Mouse (Mus musculus) liver, postnatal 0 days (tissue): Measurements from ENCODE around the gene Lyrm4. TPM values are rescaled to one million over a fixed set of nuclear protein-coding genes. Genes with fewer than 3 reads are reported as not detected.

ENCODE experiments used
- ATAC-seq: fragments of 200-750 bp; cut with Nextera tagmentation; 2 replicates; pipeline ENCODE4 v1.8.0; 2017; ENCODE audit warnings: mild to moderate bottlenecking, moderate library complexity
- DNase-seq: peaks from one replicate; pipeline ENCODE4 v3.0.0-alpha.2; 2016
- H3K27ac ChIP-seq: fragments of 300-500 bp; sonication (generic); 2 replicates; pipeline ENCODE4 v1.5.1; 2014; ENCODE audit warnings: antibody characterized with exemption, moderate library complexity, mild to moderate bottlenecking, low read depth
- H3K27me3 ChIP-seq: fragments of 300-500 bp; sonication (generic); 2 replicates; pipeline ENCODE4 v1.6.1; 2014; ENCODE audit warnings: low read length, control low read depth, mixed read lengths; ENCODE audit not compliant: insufficient read depth
- H3K36me3 ChIP-seq: fragments of 300-500 bp; sonication (generic); replicated peaks from 2 replicates; pipeline ENCODE4 v1.6.1; 2014; ENCODE audit warnings: mild to moderate bottlenecking, control low read depth, low read length, moderate library complexity, mixed read lengths; ENCODE audit not compliant: insufficient read depth
- H3K4me1 ChIP-seq: fragments of 300-500 bp; sonication (generic); 2 replicates; pipeline ENCODE4 v1.6.1; 2014; ENCODE audit warnings: antibody characterized with exemption, mild to moderate bottlenecking, control low read depth; ENCODE audit not compliant: insufficient read depth
- H3K4me2 ChIP-seq: fragments of 300-500 bp; sonication (generic); 2 replicates; pipeline ENCODE4 v1.6.1; 2014; ENCODE audit warnings: low read depth, mild to moderate bottlenecking, low read length, moderate library complexity, mixed read lengths
- H3K4me3 ChIP-seq: fragments of 300-500 bp; sonication (generic); 2 replicates; pipeline ENCODE4 v1.5.1; 2014; ENCODE audit warnings: low read depth, low read length
- H3K9ac ChIP-seq: fragments of 300-500 bp; sonication (generic); replicated peaks from 2 replicates; pipeline ENCODE4 v1.6.1; 2014; ENCODE audit warnings: mild to moderate bottlenecking, moderate library complexity
- H3K9me3 ChIP-seq: fragments of 300-500 bp; sonication (generic); 2 replicates; pipeline ENCODE4 v1.6.1; 2016; ENCODE audit warnings: mild to moderate bottlenecking, control low read depth, low read length, mixed read lengths
- CTCF ChIP-seq: sonication (generic); IDR thresholded peaks from 2 replicates; pipeline ENCODE4 v1.5.1; 2016; ENCODE audit warnings: antibody characterized with exemption, low read depth
- EP300 ChIP-seq: IDR thresholded peaks from 2 replicates; pipeline ENCODE4 v1.6.1; 2016; ENCODE audit warnings: antibody characterized with exemption, low read depth, mild to moderate bottlenecking
- WGBS: fragments of 180-500 bp; shearing (Covaris S2); extraction: QIAGEN DNeasy Blood & Tissue Kit; methylation state at CpG from one replicate; pipeline ENCODE4 v1.1.7; 2014; ENCODE audit not compliant: insufficient replicate concordance; 5-methylcytosine and 5-hydroxymethylcytosine counted together
- polyA plus RNA-seq: library from polyadenylated mRNA; unstranded; fragments of >200 nt; fragmentation: Nextera tagmentation; extraction: Ambion mirVana; gene quantifications from 2 replicates; pipeline ENCODE4 v1.2.1, GENCODE M21; 2015

Lyrm4 gene
- polyA plus RNA-seq, 1 experiment from 2014 or later = 19.3 TPM

DNA sequence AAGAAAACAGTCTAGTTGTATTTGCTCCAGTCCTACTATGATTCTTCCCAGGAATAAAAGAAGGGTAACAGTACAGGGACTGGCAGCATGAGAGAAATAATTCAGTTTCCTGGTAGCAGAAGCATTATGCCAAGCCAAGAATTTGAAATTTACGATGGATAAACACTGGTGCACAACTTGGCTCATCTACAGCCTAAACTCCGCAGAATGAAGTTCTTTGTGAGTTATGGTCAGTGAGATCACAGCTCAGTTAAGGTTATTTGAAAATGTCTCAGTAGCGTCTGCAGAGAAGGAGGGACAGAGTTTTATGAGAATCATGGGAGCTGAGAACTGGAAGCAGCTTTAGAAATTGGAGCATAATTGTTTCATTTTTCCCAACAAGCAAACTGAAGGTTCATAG is 31.4 kb downstream of the Lyrm4 start:
- ATAC-seq (no peak), DNase-seq (no peak)
- H3K27ac ChIP-seq = no peak overlapping the region

GRCm38 (mm10) chr13:36084701-36085100 is 32.6 kb downstream of the Lyrm4 start:
- peaks cover 8% of the 10 kb centered on the region; the same call in 1 of the 2 replicates for H3K36me3 ChIP-seq
- no peaks in the 10 kb centered on the region for H3K9me3 ChIP-seq
- WGBS = 90% methylated on average over 3 of the region's 3 CpGs
- no peak overlapping the region for H3K4me3 ChIP-seq
- no peaks in the 10 kb centered on the region for H3K27me3 ChIP-seq
- H3K4me1 ChIP-seq = peaks cover 5% of the 10 kb centered on the region
- no peak overlapping the region for H3K9ac ChIP-seq
- TF ChIP-seq CTCF (no peak), EP300 (no peak)
- no peak for ATAC-seq
- H3K27ac ChIP-seq = no peak overlapping the region
- no peak overlapping the region for H3K4me2 ChIP-seq
- no peak for DNase-seq

More for the DNA sequence above, 31.4 kb downstream of the Lyrm4 start:
- Histone ChIP-seq H3K27me3 (no peaks in the 10 kb centered on the region), H3K36me3 (peaks cover 8% of the 10 kb centered on the region; the same call in 1 of the 2 replicates), H3K9me3 (no peaks in the 10 kb centered on the region), H3K4me1 (peaks cover 9% of the 10 kb centered on the region), H3K9ac (no peak overlapping the region), H3K4me2 (no peak overlapping the region), H3K4me3 (no peak overlapping the region)
- 85% methylated on average over 3 of the region's 3 CpGs for WGBS
- no peak for TF ChIP-seq EP300
- no peak for TF ChIP-seq CTCF

DNA sequence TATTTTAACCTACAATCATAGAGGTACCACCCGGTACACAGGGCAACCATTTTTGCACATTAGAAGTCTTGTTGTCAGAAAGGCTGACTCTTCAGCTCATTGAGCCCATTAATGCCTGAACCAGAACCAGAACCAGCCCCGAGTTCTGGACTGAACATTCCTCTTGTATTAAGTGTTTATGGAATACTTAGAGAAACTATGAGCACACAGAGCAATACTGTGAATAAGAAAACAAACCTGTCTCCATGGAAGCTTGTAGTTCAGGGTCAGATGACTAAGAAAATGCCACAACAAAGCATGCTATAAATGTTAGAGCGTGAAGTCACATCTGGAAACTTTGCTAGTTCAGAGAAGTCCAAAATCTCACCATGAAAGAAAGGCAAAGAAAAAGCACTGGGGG is 35.7 kb downstream of the Lyrm4 start:
- 89% methylated on average over 3 of the region's 3 CpGs for WGBS

GRCm38 (mm10) chr13:36074484-36074883 is 42.8 kb downstream of the Lyrm4 start:
- 63% methylated on average over 3 of the region's 3 CpGs for WGBS
- no peak for TF ChIP-seq CTCF
- TF ChIP-seq EP300 = no peak
- Histone ChIP-seq H3K4me3 (no peak overlapping the region), H3K27me3 (no peaks in the 10 kb centered on the region), H3K36me3 (0 out of 2 replicates have a peak, but pooled peaks cover 2% of the 10 kb centered on the region), H3K9ac (no peak overlapping the region), H3K27ac (no peak overlapping the region), H3K9me3 (no peaks in the 10 kb centered on the region), H3K4me1 (no peaks in the 10 kb centered on the region), H3K4me2 (no peak overlapping the region)
- no peak for ATAC-seq
- DNase-seq = no peak

More for the DNA sequence above, 35.7 kb downstream of the Lyrm4 start:
- Histone ChIP-seq H3K9ac (no peak overlapping the region), H3K36me3 (peaks cover 8% of the 10 kb centered on the region; the same call in 1 of the 2 replicates), H3K27ac (no peak overlapping the region), H3K4me1 (no peaks in the 10 kb centered on the region), H3K27me3 (no peaks in the 10 kb centered on the region), H3K4me2 (no peak overlapping the region), H3K9me3 (no peaks in the 10 kb centered on the region), H3K4me3 (no peak overlapping the region)
- no peak for ATAC-seq
- TF ChIP-seq CTCF = no peak
- no peak for TF ChIP-seq EP300
- DNase-seq = no peak

DNA sequence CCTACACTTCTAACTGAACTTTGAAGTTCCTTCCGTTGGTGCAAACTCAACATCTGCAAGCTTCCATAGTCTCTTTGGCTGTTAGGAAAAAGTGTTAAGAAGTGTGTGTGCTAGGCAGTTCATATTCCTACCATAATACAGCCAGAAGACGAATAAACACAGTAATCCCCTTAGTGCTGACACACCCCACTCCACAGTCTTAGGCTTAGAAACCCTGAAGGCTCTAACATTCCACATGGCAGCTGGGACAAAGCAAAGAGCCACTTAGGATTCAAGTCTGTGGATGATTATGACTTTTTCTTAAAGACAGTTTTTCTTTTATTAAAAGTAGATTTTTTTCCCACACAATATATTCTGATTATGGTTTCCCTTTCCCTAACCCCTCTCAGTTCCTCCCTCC is 50.6 kb downstream of the Lyrm4 start:
- H3K9ac ChIP-seq = no peak overlapping the region
- H3K27ac ChIP-seq = no peak overlapping the region
- H3K9me3 ChIP-seq = no peaks in the 10 kb centered on the region
- H3K36me3 ChIP-seq = no peaks in the 10 kb centered on the region
- TF ChIP-seq CTCF (no peak), EP300 (no peak)
- H3K4me3 ChIP-seq = no peak overlapping the region
- H3K4me2 ChIP-seq = no peak overlapping the region
- no peak for DNase-seq
- no peaks in the 10 kb centered on the region for H3K4me1 ChIP-seq
- WGBS = 93% methylated on average over 2 of the region's 2 CpGs
- ATAC-seq = no peak
- no peaks in the 10 kb centered on the region for H3K27me3 ChIP-seq

GRCm38 (mm10) chr13:36057489-36057888 is 59.8 kb downstream of the Lyrm4 start:
- no peak overlapping the region; the same call in 1 of the 2 replicates for H3K9ac ChIP-seq
- no peaks in the 10 kb centered on the region for H3K36me3 ChIP-seq
- H3K4me2 ChIP-seq = peak overlapping the region; percentile 38
- peak overlapping the region; percentile 78 for H3K27ac ChIP-seq
- TF ChIP-seq CTCF (peak; percentile 30; the same call in 1 of the 2 replicates), EP300 (no peak)
- H3K27me3 ChIP-seq = no peaks in the 10 kb centered on the region
- peaks cover 20% of the 10 kb centered on the region for H3K4me1 ChIP-seq
- 78% methylated on average over 2 of the region's 2 CpGs for WGBS
- DNase-seq = no peak
- no peak overlapping the region for H3K4me3 ChIP-seq
- peak; percentile 49 for ATAC-seq
- H3K9me3 ChIP-seq = no peaks in the 10 kb centered on the region
